Mouse (Mus musculus) layer of hippocampus, postnatal 36 days (tissue): ENCODE results near the gene Nbeal2. TPM values are rescaled to one million over a fixed set of nuclear protein-coding genes. Genes with fewer than 3 reads are reported as not detected.

Experiments used
- microRNA-seq, 2 experiments: library from miRNA; unstranded; fragments of <30 nt; microRNA quantifications; one replicate each; pipeline ENCODE4 v1.2.0; 2021
- total RNA-seq, 2 experiments: library from RNA; stranded (reverse); gene quantifications; 2 replicates each; pipeline ENCODE4 v1.2.3; 2021

Nbeal2 gene
- total RNA-seq, 2 experiments from 2014 or later = 14.0 to 17.5 TPM

Small RNA genes within 50 kb of the gene (microRNA-seq; reads per million reads assigned to microRNA genes)
- 0.21 to 0.30 reads per million in 2 experiments for gene Mir8107

Other genes with a start within 250 kb of the Nbeal2 start
- 10 to 100 TPM; 53.5 to 54.3 TPM for gene Ptpn23, start 245.9 kb downstream of the Nbeal2 start, total RNA-seq
- gene Ngp, start 234.4 kb downstream of the Nbeal2 start, total RNA-seq = not detected
- gene Klhl18, start 177.5 kb downstream of the Nbeal2 start, total RNA-seq = 10 to 100 TPM; 24.0 to 25.8 TPM
- gene Kif9, start 177.2 kb downstream of the Nbeal2 start, total RNA-seq = 1 to 10 TPM; 3.0 to 3.8 TPM
- 10 to 100 TPM; 62.6 to 67.6 TPM for gene Setd2, start 121.6 kb downstream of the Nbeal2 start, total RNA-seq
- 1 to 10 TPM; 1.8 to 2.4 TPM for gene Nradd, start 29.7 kb downstream of the Nbeal2 start, total RNA-seq
- 10 to 100 TPM; 48.3 to 54.5 TPM for gene Ccdc12, start 2.3 kb upstream of the Nbeal2 start, total RNA-seq
- gene Myl3, start 87.7 kb upstream of the Nbeal2 start, total RNA-seq = not detected
- 1 to 10 TPM; 4.3 to 4.8 TPM for gene Pth1r, start 93.0 kb upstream of the Nbeal2 start, total RNA-seq
- not detected for gene Prss42, start 144.0 kb upstream of the Nbeal2 start, total RNA-seq
- gene Prss44, start 159.8 kb upstream of the Nbeal2 start, total RNA-seq = not detected
- not detected for gene Prss43, start 172.5 kb upstream of the Nbeal2 start, total RNA-seq
- under 1 TPM in 1 of 2 experiments, not detected in 1; 0.63 TPM for gene Prss45, start 180.4 kb upstream of the Nbeal2 start, total RNA-seq
- gene Prss46, start 190.3 kb upstream of the Nbeal2 start, total RNA-seq = not detected
- gene Prss50, start 203.8 kb upstream of the Nbeal2 start, total RNA-seq = under 1 TPM; 0.40 to 0.78 TPM
- 10 to 100 TPM in 1 of 2 experiments, 1 to 10 TPM in 1; 6.0 to 10.1 TPM for gene Als2cl, start 225.7 kb upstream of the Nbeal2 start, total RNA-seq
- gene Tmie, start 226.0 kb upstream of the Nbeal2 start, total RNA-seq = 1 to 10 TPM; 1.2 to 1.8 TPM